Mouse (Mus musculus): ENCODE results near the gene Mgme1. TPM values are rescaled to one million over a fixed set of nuclear protein-coding genes. Genes with fewer than 3 reads are reported as not detected.
A peak's percentile ranks its signal among the peaks of the same experiment; 100 is the strongest.

Gene Mgme1
- total and polyA plus RNA-seq, 3 experiments: 16.8 to 20.3 TPM; not detected in 1

DNA sequence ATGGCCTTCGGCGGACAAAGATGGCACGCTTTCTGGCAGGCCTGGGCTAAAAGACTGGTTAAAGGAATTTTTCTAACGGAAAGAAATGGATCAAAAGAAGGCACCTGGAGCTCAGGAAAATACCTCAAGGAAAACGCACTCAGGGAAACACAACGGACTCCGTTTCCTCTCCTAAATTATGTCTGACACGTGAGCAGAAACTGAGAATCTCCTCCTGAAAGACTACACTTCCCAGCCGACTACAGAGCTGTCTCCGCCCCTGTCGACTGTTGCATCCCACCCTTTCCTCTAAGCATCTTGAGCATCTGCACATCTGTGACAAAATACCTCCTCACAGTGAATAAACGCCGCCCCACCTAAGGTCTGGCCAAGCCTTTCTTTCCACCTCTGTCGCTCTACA, 40.8 kb upstream of the Mgme1 start (continued):
- no peak for TF ChIP-seq UBTF (IDR thresholded peaks at IDR 0.05; ENCODE audit: borderline replicate concordance, insufficient read depth, low read depth, low read length)
- TF ChIP-seq POLR2AphosphoS5 (IDR thresholded peaks at IDR 0.05; ENCODE audit: borderline replicate concordance, low read depth, low read length): no peak
- TF ChIP-seq E2F4 (IDR thresholded peaks at IDR 0.05; ENCODE audit: borderline replicate concordance, low read depth, low read length): no peak
- no peak for TF ChIP-seq MAFK (IDR thresholded peaks at IDR 0.05; ENCODE audit: borderline replicate concordance, low read depth, low read length)
- peak in 1 of 2 experiments; percentile 23; a peak in 1 of 4 replicates for TF ChIP-seq EP300 (IDR thresholded peaks at IDR 0.05; ENCODE audit: low read depth in 1 of 2, low read length in 2 of 2)
- TF ChIP-seq USF2 (IDR thresholded peaks at IDR 0.05; ENCODE audit: borderline replicate concordance in 1 of 2, insufficient read depth in 1 of 2, low read depth in 1 of 2, low read length in 2 of 2): no peak
- TF ChIP-seq TAL1 (IDR thresholded peaks at IDR 0.05; ENCODE audit: low read length): no peak
- TF ChIP-seq POLR2AphosphoS2 (IDR thresholded peaks at IDR 0.05; ENCODE audit: low read length): no peak; the same call in 1 of the 2 replicates
- TF ChIP-seq MEF2A (IDR thresholded peaks at IDR 0.05; ENCODE audit: extremely low read depth, insufficient replicate concordance, low read depth, low read length, poor library complexity, severe bottlenecking): no peak
- no peak for TF ChIP-seq CTCF (IDR thresholded peaks at IDR 0.05 in 2 of 3, conservative IDR thresholded peaks at IDR 0.05 in 1 of 3; ENCODE audit: control insufficient read depth in 1 of 3, insufficient read depth in 1 of 3, low read depth in 2 of 3, low read length in 3 of 3, poor library complexity in 1 of 3, severe bottlenecking in 1 of 3)

DNA sequence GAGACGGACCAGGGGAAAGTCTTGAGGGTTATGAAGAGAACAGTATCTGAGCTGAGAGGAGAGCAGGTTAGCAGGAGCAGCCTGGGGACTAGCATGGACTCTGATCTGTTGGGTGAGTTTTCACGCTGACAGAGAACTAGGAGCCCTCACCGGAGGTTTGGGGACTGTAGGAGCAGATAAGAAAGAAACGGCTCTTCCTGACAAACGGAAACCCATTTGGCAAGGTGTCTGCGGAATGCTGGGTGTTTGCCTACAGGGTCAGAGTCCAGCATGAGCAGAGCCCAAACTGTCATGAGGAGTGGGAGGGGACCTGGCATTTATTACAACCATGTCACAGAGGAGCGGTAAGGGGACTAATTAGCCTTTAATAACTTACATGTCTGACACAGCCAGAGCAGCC, 40.0 kb upstream of the Mgme1 start:
- Histone ChIP-seq H3K9ac (ENCODE audit: control insufficient read depth, low read depth, low read length, poor library complexity, severe bottlenecking) (peak overlapping the region; percentile 72), H3K4me1 (ENCODE audit: control insufficient read depth in 1 of 2, insufficient read depth in 2 of 2, low read length in 2 of 2) (peaks cover 5 to 14% of the 10 kb centered on the region in 2 experiments), H3K4me3 (ENCODE audit: control insufficient read depth in 1 of 2, insufficient read depth in 1 of 2, low read depth in 2 of 2, low read length in 2 of 2) (peak overlapping the region; percentile 39 to 57), H3K9me3 (replicated peaks; ENCODE audit: insufficient read depth, low read length) (no peaks in the 10 kb centered on the region), H3K27me3 (ENCODE audit: control insufficient read depth in 1 of 2, insufficient read depth in 2 of 2, low read length in 2 of 2) (no peaks in the 10 kb centered on the region), H3K27ac (ENCODE audit: control insufficient read depth, low read depth, low read length) (peak overlapping the region; percentile 99), H3K36me3 (ENCODE audit: control insufficient read depth in 1 of 2, insufficient read depth in 2 of 2, low read length in 2 of 2) (peaks cover 0 to 11% of the 10 kb centered on the region in 2 experiments; a peak in 2 of 4 replicates), H3K79me2 (ENCODE audit: control insufficient read depth, insufficient read depth, low read length, poor library complexity) (peaks cover 1% of the 10 kb centered on the region; the same call in 1 of the 2 replicates)
- peak; percentile 90 for DNase-seq (ENCODE audit: low read depth, low spot score)
- TF ChIP-seq ELF1 (IDR thresholded peaks at IDR 0.05; ENCODE audit: low read depth, low read length) (no peak), RCOR1 (IDR thresholded peaks at IDR 0.05; ENCODE audit: low read depth, low read length) (no peak), E2F4 (IDR thresholded peaks at IDR 0.05; ENCODE audit: borderline replicate concordance, low read depth, low read length) (no peak), MAZ (IDR thresholded peaks at IDR 0.05; ENCODE audit: low read depth, low read length) (no peak), NRF1 (IDR thresholded peaks at IDR 0.05; ENCODE audit: insufficient read depth, low read depth, low read length, poor library complexity, severe bottlenecking) (no peak), MAFK (IDR thresholded peaks at IDR 0.05; ENCODE audit: borderline replicate concordance, low read depth, low read length) (no peak), RAD21 (IDR thresholded peaks at IDR 0.05; ENCODE audit: low read depth, low read length) (no peak), GABPA (IDR thresholded peaks at IDR 0.05; ENCODE audit: low read depth, low read length) (no peak), MYB (IDR thresholded peaks at IDR 0.05; ENCODE audit: low read depth, low read length) (peak; percentile 96), GATA1 (IDR thresholded peaks at IDR 0.05; ENCODE audit: low read depth, low read length) (peak; percentile 79), CHD2 (IDR thresholded peaks at IDR 0.05; ENCODE audit: low read length) (no peak), SIN3A (IDR thresholded peaks at IDR 0.05; ENCODE audit: low read length) (no peak), TAL1 (IDR thresholded peaks at IDR 0.05; ENCODE audit: low read length) (peak; percentile 48), ZNF384 (IDR thresholded peaks at IDR 0.05; ENCODE audit: low read depth, low read length) (no peak), CHD1 (IDR thresholded peaks at IDR 0.05; ENCODE audit: low read depth, low read length) (no peak; the same call in 1 of the 2 replicates), POLR2A (IDR thresholded peaks at IDR 0.05; ENCODE audit: control insufficient read depth in 1 of 2, insufficient read depth in 1 of 2, low read depth in 1 of 2, low read length in 2 of 2, poor library complexity in 1 of 2) (peak in 1 of 2 experiments; percentile 48; a peak in 1 of 4 replicates), JUND (IDR thresholded peaks at IDR 0.05; ENCODE audit: low read depth, low read length) (no peak), CTCF (IDR thresholded peaks at IDR 0.05 in 2 of 3, conservative IDR thresholded peaks at IDR 0.05 in 1 of 3; ENCODE audit: control insufficient read depth in 1 of 3, insufficient read depth in 1 of 3, low read depth in 2 of 3, low read length in 3 of 3, poor library complexity in 1 of 3, severe bottlenecking in 1 of 3) (no peak), KAT2A (conservative IDR thresholded peaks at IDR 0.05; ENCODE audit: low read depth, low read length) (no peak), SMC3 (IDR thresholded peaks at IDR 0.05; ENCODE audit: low read depth, low read length) (no peak), TBP (IDR thresholded peaks at IDR 0.05; ENCODE audit: low read depth, low read length) (peak; percentile 88), ETS1 (IDR thresholded peaks at IDR 0.05; ENCODE audit: low read depth, low read length) (peak; percentile 72; the same call in 1 of the 2 replicates), TCF12 (IDR thresholded peaks at IDR 0.05; ENCODE audit: low read depth, low read length) (peak; percentile 71), ZMIZ1 (IDR thresholded peaks at IDR 0.05; ENCODE audit: low read depth, low read length) (peak; percentile 65; the same call in 1 of the 2 replicates), ZKSCAN1 (IDR thresholded peaks at IDR 0.05; ENCODE audit: low read depth, low read length) (no peak), NELFE (IDR thresholded peaks at IDR 0.05; ENCODE audit: low read depth, low read length) (peak; percentile 58), EP300 (IDR thresholded peaks at IDR 0.05; ENCODE audit: low read depth in 1 of 2, low read length in 2 of 2) (peak; percentile 79 to 93), USF2 (IDR thresholded peaks at IDR 0.05; ENCODE audit: borderline replicate concordance in 1 of 2, insufficient read depth in 1 of 2, low read depth in 1 of 2, low read length in 2 of 2) (no peak), HCFC1 (IDR thresholded peaks at IDR 0.05; ENCODE audit: low read depth, low read length) (peak; percentile 38; the same call in 1 of the 2 replicates)

Measured in MEL (cell line).